Mouse (Mus musculus) frontal cortex, adult 2 months (tissue): ENCODE measurements at regions not wholly inside any gene's neighbourhood (a gene's known extent, or its start where the extent isn't known, plus 50 kb on each side); places are given as distances from the start of the nearest gene placed in this dataset.

Experiments
- DNase-seq, 2 experiments: peaks; one replicate each; pipeline ENCODE4 v3.0.0; 2022; ENCODE audit warnings: low spot score in 1 of 2; ENCODE audit errors: extremely low spot score in 1 of 2

GRCm38 (mm10) chr1:82150219-82151128 lies 82.4 kb upstream of the Gm9747 start:
- peak in 1 of 2 experiments; percentile 24 for DNase-seq

DNA sequence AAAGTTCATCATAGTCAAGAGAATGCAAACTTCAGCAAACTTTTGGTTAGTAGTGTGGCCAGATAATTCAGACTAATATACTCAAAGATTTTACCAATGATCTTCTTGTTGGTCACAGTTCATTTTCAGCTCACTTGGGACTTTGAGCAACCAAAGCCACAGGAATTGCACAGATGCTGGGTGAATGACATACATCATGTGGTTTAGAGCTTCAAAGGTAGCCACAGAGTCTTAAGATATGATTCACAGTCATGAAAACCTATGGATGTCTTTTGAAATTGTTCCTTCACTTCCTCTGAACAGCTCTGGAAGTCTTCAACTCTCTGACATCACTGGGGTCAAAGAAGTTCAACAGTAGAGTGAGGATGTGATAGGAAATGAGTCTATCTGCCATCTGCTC lies 77.0 kb upstream of the Gm9747 start:
- DNase-seq = no peak

GRCm38 (mm10) chr1:82157013-82157412 lies 75.9 kb upstream of the Gm9747 start:
- DNase-seq = peak; percentile 38

- DNase-seq = no peak
These were observed 74.4 kb upstream of the Gm9747 start for GRCm38 (mm10) chr1:82158466-82158865.

DNA sequence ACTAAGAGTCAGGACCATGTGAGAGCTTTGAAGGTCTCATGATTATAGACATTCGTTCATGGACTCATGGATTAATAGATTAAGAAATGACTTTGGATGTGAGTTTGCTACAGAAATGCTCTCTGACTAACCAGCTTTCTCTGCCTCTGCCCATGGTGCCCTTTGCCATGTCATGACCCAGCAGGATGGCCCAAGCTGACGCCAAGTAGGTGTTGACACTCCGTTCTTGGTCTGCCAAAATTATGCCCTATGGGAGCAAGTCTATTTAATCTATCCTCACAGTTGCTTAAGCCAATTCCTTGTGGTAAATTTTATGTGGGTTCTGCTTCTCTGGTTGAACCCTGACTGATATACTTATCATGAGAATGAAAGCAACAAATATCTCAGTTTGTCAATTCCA lies 73.7 kb upstream of the Gm9747 start:
- DNase-seq = no peak

DNA sequence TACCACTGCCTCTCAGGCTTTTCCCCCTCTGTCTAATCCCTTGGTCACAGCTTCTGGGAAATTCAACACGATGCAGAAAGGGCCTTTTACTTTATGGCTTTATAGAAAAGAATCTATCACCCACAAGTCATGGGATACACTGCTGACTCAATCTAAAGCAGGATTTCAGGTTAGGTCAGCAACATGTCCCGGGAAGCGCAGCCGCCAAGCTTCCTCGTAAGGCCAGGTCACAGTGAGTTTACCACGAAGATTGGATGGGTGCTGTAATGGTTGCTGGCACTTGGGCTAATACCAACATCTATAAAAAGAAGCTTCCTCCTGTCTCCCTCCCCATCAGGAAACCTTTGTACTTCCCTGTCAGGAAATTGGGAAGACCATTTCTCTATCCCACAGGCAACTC lies 70.0 kb upstream of the Gm9747 start:
- DNase-seq = no peak

GRCm38 (mm10) chr1:82168158-82168557 lies 64.8 kb upstream of the Gm9747 start:
- DNase-seq = no peak

GRCm38 (mm10) chr1:82168949-82169348 lies 64.0 kb upstream of the Gm9747 start:
- no peak for DNase-seq

GRCm38 (mm10) chr1:82180427-82180826 lies 52.5 kb upstream of the Gm9747 start:
- DNase-seq = no peak
